Mouse (Mus musculus): Measurements from ENCODE around the gene Ptprm. TPM values are rescaled to one million over a fixed set of nuclear protein-coding genes. Genes with fewer than 3 reads are reported as not detected.

The Ptprm gene
- polyA plus RNA-seq, 1 experiment from 2014 or later = 17.6 TPM

DNA sequence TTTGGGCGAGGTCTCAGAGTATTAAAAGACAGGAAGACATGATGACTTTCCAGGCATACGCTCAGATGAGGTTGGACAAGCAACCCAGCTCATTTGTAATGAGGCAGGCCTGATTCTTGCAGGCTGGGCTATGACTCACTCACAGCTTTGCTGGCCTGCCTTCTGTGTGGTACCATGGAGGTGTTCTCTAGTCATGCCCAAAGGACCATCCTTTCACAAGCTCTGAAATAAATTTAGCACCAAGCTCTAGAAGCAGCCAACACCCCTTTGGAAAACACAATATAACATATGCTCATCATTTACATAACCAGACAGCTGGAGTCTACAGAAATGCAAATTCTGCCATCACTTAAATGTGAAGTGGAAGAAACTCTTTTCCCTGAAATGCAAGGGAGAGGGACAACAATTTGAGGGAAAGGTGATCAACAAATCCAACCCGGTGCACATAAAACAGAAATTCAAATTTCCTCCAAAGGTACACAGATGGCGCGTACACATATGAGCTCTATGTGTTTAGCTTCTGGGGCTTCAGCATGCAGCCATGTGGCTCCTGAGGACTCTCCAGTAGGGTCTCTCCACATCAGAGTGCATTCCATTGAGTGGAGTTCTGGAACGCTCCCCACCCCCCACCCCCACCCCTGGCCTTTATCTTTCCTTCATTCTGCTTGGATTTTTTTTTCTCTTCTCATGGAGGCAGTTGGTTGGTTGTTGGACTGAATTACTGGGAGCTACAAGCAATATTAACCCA, 342.2 kb downstream of the Ptprm start:
- 88% methylated on average over 6 of the region's 6 CpGs for WGBS
- no peak overlapping the region for H3K4me3 ChIP-seq (replicated peaks)
- no peak overlapping the region for H3K27ac ChIP-seq (replicated peaks)
- H3K4me2 ChIP-seq (replicated peaks) = no peak overlapping the region
- H3K9me3 ChIP-seq (replicated peaks) = no peaks in the 10 kb centered on the region
- no peaks in the 10 kb centered on the region for H3K4me1 ChIP-seq
- ATAC-seq (ENCODE audit: insufficient number of reproducible peaks, low FRiP score, low TSS enrichment, low read depth) = no peak
- no peaks in the 10 kb centered on the region for H3K27me3 ChIP-seq
- no peaks in the 10 kb centered on the region for H3K36me3 ChIP-seq
- H3K9ac ChIP-seq = no peak overlapping the region

DNA sequence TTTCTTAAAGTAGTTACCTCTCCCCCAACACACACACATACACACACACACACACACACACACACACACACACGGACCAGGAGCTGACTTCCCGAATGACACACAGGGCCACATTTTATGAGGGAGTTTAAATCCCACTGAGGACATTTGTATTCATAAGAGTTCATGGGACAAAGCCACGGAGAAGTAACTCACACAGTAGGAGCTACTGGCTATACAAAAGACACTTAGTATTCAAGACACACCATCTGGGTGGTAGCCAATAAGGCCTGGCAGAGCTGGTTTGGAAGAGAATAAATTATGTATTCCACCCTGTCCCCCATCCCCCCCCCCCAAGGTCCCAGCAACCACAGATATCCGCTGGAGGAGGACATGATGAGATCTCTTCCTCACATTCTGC, 344.1 kb downstream of the Ptprm start:
- no peaks in the 10 kb centered on the region for H3K27me3 ChIP-seq
- ATAC-seq (ENCODE audit: insufficient number of reproducible peaks, low FRiP score, low TSS enrichment, low read depth) = no peak
- no peak overlapping the region for H3K9ac ChIP-seq
- H3K27ac ChIP-seq (replicated peaks) = no peak overlapping the region
- no peaks in the 10 kb centered on the region for H3K9me3 ChIP-seq (replicated peaks)
- no peak overlapping the region for H3K4me3 ChIP-seq (replicated peaks)
- H3K4me2 ChIP-seq (replicated peaks) = no peak overlapping the region
- no peaks in the 10 kb centered on the region for H3K36me3 ChIP-seq
- H3K4me1 ChIP-seq = no peaks in the 10 kb centered on the region
- WGBS = 74% methylated on average over 4 of the region's 4 CpGs

DNA sequence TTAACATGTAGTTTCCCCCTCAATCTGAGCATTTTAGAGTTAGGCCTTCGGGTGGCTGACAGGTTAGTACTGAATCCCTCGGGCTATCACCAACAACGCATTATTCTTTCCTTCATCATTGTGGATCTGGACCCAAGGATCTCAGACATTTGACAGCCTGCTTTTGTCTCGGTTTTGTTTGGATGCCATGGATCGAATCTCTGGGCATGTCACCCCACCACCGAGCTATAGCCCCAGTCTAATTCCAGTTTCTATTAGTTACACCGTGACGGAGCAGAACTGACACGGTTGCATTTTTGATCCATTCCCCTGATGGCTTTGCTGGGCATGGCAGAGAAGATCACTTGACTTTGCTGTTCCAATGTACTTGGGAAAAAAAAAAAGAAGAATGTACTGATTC, 346.1 kb downstream of the Ptprm start:
- H3K27me3 ChIP-seq = no peaks in the 10 kb centered on the region
- H3K4me2 ChIP-seq (replicated peaks) = no peak overlapping the region
- H3K4me3 ChIP-seq (replicated peaks) = no peak overlapping the region
- no peak overlapping the region for H3K9ac ChIP-seq
- H3K36me3 ChIP-seq = no peaks in the 10 kb centered on the region
- no peak for ATAC-seq (ENCODE audit: insufficient number of reproducible peaks, low FRiP score, low TSS enrichment, low read depth)
- WGBS = 73% methylated on average over 9 of the region's 9 CpGs
- H3K27ac ChIP-seq (replicated peaks) = no peak overlapping the region
- no peaks in the 10 kb centered on the region for H3K9me3 ChIP-seq (replicated peaks)
- H3K4me1 ChIP-seq = no peaks in the 10 kb centered on the region

DNA sequence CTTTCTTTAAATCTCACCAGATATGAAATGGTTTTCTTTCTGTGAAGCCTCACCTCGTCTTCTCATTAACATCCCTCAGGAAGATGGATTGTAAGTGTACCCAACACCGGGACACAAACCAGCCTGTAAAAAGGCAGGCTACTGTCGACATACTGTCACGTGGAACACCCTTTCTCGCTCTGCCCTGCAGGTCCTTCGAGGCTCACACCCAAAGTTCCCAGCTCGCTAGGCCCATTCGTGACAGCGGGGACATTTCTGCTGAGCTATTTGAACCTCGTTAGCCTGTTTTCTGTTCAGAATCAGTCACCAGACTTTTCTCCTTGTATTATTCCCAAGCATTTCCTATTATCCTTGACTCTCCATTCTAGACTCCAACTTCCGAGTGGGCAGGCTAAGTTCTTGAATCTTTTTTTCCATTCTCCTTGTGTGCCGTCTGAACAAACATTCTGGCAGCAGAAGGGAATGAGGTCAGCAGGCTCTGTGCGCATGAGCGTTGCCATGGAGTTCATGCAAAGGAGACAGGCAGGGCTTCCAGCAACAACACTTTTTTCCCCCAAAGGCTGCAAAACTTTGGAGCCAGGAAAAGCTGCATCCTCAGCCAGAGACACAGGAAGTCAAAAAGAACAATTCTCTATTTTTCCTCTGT, 347.4 kb downstream of the Ptprm start:
- Histone ChIP-seq H3K9me3 (replicated peaks) (no peaks in the 10 kb centered on the region), H3K27me3 (no peaks in the 10 kb centered on the region), H3K4me2 (replicated peaks) (no peak overlapping the region), H3K4me3 (replicated peaks) (no peak overlapping the region), H3K36me3 (no peaks in the 10 kb centered on the region), H3K9ac (no peak overlapping the region), H3K27ac (replicated peaks) (peak overlapping the region; percentile 74; the same call in 1 of the 2 replicates), H3K4me1 (no peaks in the 10 kb centered on the region)
- 70% methylated on average over 14 of the region's 14 CpGs for WGBS
- peak; percentile 51; the same call in 1 of the 2 replicates for ATAC-seq (ENCODE audit: insufficient number of reproducible peaks, low FRiP score, low TSS enrichment, low read depth)

DNA sequence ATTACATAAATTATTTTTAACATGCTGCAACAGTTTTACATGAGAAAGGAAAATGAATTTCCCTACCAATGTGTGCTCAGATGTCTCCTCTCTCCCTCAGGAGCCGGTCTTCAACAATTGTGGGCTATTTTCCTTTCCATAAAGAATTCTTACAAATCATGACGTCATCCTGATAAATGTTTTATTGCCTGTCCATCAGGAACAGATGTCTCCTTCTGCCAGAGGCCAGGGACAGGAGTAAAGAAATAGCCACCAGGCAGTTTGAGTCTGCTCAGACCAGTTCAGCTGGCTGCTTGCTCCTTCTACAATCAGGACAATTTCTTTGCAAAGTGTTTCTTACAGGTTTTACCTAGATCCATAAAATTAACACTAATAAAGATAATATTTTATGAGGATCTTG, 357.4 kb downstream of the Ptprm start:
- H3K4me3 ChIP-seq (replicated peaks) = no peak overlapping the region
- H3K9ac ChIP-seq = no peak overlapping the region
- H3K27me3 ChIP-seq = no peaks in the 10 kb centered on the region
- 41% methylated on average over 2 of the region's 2 CpGs for WGBS
- H3K4me2 ChIP-seq (replicated peaks) = no peak overlapping the region
- H3K27ac ChIP-seq (replicated peaks) = no peak overlapping the region
- H3K4me1 ChIP-seq = no peaks in the 10 kb centered on the region
- no peak for ATAC-seq (ENCODE audit: insufficient number of reproducible peaks, low FRiP score, low TSS enrichment, low read depth)
- no peaks in the 10 kb centered on the region for H3K36me3 ChIP-seq
- H3K9me3 ChIP-seq (replicated peaks) = peaks cover 6% of the 10 kb centered on the region

DNA sequence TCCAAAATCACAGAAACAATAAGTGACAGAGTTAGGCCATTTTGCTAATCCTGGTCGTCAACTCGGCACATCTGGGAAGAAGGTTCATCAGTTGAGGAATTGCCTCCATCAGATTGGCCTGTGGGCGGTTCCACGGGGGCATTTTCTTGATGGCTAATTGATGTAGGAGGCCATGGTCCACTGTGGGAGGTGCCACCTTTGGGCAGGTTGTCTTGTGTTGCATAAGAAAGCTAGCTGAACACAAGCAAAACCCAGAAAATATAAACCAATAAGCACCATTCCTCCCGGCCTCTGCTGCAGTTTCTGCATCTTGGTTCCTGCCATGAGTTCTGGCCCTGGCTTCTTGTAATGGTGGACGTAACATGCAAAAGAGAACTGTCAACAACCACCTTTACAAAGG, 358.2 kb downstream of the Ptprm start:
- H3K4me2 ChIP-seq (replicated peaks) = no peak overlapping the region
- H3K4me3 ChIP-seq (replicated peaks) = no peak overlapping the region
- no peak for ATAC-seq (ENCODE audit: insufficient number of reproducible peaks, low FRiP score, low TSS enrichment, low read depth)
- H3K27me3 ChIP-seq = no peaks in the 10 kb centered on the region
- H3K4me1 ChIP-seq = no peaks in the 10 kb centered on the region
- 90% methylated on average over 6 of the region's 6 CpGs for WGBS
- no peak overlapping the region for H3K27ac ChIP-seq (replicated peaks)
- no peak overlapping the region for H3K9ac ChIP-seq
- H3K9me3 ChIP-seq (replicated peaks) = peaks cover 6% of the 10 kb centered on the region
- H3K36me3 ChIP-seq = no peaks in the 10 kb centered on the region

DNA sequence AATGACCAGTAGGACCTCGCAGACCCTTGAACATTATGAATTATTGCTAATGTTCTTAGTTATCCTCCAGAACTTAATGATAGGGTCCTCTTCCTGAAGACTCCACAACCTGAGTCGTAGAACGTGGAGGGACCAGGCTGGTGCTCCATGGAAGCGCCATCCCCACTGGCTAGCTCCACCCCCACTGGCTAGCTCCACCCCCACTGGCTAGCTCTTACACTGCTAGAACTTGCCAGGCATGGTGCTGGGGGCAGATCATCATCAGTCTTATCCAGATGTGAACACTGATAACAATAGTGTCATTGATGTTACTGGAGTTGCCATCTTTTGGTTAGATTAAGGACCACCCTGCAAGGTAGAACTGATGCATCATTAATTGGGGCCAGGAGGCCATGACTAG, 362.4 kb downstream of the Ptprm start:
- no peaks in the 10 kb centered on the region for H3K27me3 ChIP-seq
- H3K9me3 ChIP-seq (replicated peaks) = no peaks in the 10 kb centered on the region
- no peak overlapping the region for H3K9ac ChIP-seq
- H3K4me3 ChIP-seq (replicated peaks) = no peak overlapping the region
- 89% methylated on average over 4 of the region's 4 CpGs for WGBS
- no peaks in the 10 kb centered on the region for H3K36me3 ChIP-seq
- no peak overlapping the region for H3K27ac ChIP-seq (replicated peaks)
- no peak overlapping the region for H3K4me2 ChIP-seq (replicated peaks)
- ATAC-seq (ENCODE audit: insufficient number of reproducible peaks, low FRiP score, low TSS enrichment, low read depth) = no peak
- H3K4me1 ChIP-seq = no peaks in the 10 kb centered on the region

DNA sequence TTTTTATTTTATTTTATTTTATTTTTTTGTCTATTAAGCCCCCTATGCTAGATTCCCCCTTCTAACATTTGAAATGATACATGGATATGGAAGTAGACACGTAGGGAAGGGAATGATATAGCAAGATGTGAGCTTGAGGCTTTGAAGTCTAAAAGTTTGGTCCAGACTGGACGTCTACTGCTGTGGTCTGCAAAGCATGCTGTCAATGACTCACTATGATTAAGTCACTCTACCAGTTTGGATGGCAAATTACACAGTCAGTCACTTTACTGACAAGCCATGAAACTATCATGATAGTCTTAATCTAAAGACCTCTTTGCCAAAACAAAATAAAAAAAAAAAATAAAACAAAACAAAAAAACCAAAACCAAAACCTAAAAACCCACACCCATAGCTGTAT, 363.5 kb downstream of the Ptprm start:
- Histone ChIP-seq H3K36me3 (no peaks in the 10 kb centered on the region), H3K4me1 (no peaks in the 10 kb centered on the region), H3K9ac (no peak overlapping the region), H3K4me2 (replicated peaks) (no peak overlapping the region), H3K27ac (replicated peaks) (no peak overlapping the region), H3K4me3 (replicated peaks) (no peak overlapping the region), H3K27me3 (no peaks in the 10 kb centered on the region), H3K9me3 (replicated peaks) (no peaks in the 10 kb centered on the region)
- ATAC-seq (ENCODE audit: insufficient number of reproducible peaks, low FRiP score, low TSS enrichment, low read depth) = no peak
- 37% methylated on average over 2 of the region's 2 CpGs for WGBS

DNA sequence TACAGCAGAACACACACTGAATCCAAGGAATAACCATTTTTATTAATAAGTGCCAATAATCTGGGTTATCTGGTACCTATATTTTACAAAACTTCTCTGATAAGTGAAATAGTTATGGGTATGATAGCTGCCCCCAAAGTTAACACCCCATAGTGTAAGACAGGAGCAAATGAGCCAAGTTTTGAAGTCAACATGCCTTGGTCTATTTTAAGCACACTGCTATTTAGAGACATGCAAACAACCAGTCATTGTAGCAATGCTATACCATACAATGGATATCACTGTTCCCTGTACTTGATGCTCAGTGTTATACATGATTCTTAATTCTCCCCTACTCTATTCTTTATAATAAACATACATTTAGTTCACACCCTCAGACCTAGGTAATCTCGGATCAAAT, 366.2 kb downstream of the Ptprm start:
- H3K4me3 ChIP-seq (replicated peaks) = no peak overlapping the region
- H3K27ac ChIP-seq (replicated peaks) = no peak overlapping the region
- ATAC-seq (ENCODE audit: insufficient number of reproducible peaks, low FRiP score, low TSS enrichment, low read depth) = no peak
- no peak overlapping the region for H3K9ac ChIP-seq
- no peaks in the 10 kb centered on the region for H3K9me3 ChIP-seq (replicated peaks)
- 74% methylated on average over 1 of the region's 1 CpGs for WGBS
- no peaks in the 10 kb centered on the region for H3K27me3 ChIP-seq
- no peak overlapping the region for H3K4me2 ChIP-seq (replicated peaks)
- H3K4me1 ChIP-seq = no peaks in the 10 kb centered on the region
- H3K36me3 ChIP-seq = no peaks in the 10 kb centered on the region

DNA sequence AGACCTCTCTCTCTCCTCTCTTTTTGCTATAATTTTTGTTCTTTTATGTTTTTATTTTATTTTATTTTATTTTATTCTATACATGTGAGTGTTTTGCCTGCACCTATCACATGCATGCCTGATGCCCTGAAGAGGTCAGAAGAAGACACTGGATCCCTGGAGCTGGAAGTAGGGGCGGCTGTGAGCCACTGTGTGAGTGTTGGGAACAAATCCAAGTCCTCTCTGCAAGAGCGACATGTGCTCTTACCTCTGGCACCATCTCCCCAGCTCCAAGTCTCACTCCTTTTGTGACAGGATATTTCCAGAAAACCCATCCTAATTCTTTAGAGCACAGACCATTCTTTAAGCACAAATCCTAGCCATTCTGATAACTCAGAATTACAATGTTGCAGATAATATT, 372.6 kb downstream of the Ptprm start:
- no peak overlapping the region for H3K4me2 ChIP-seq (replicated peaks)
- WGBS = 71% methylated on average over 2 of the region's 2 CpGs
- H3K9me3 ChIP-seq (replicated peaks) = no peaks in the 10 kb centered on the region
- no peak overlapping the region for H3K9ac ChIP-seq
- H3K36me3 ChIP-seq = no peaks in the 10 kb centered on the region
- no peaks in the 10 kb centered on the region for H3K4me1 ChIP-seq
- H3K4me3 ChIP-seq (replicated peaks) = no peak overlapping the region
- H3K27me3 ChIP-seq = no peaks in the 10 kb centered on the region
- ATAC-seq (ENCODE audit: insufficient number of reproducible peaks, low FRiP score, low TSS enrichment, low read depth) = no peak
- H3K27ac ChIP-seq (replicated peaks) = no peak overlapping the region

DNA sequence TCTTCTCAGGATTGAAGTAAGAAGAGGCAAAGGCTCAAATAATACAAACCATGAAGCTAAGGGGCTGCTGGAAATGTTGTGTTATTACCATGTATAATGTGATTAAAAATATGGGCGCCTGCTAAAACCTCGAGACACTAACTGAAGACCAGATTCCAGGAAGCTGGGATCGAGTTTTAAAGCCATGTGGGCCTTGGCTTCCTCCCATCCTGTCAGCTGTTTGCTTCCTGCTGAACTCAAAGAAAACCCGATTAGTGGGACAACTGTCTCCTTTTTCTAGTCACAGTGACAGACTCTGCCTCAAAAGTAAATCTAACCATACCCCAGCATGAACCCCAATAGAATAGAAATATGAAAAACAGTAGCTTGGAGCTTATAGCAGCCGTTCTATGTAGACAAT, 374.3 kb downstream of the Ptprm start:
- H3K4me1 ChIP-seq = no peaks in the 10 kb centered on the region
- 35% methylated on average over 5 of the region's 5 CpGs for WGBS
- no peak for ATAC-seq (ENCODE audit: insufficient number of reproducible peaks, low FRiP score, low TSS enrichment, low read depth)

DNA sequence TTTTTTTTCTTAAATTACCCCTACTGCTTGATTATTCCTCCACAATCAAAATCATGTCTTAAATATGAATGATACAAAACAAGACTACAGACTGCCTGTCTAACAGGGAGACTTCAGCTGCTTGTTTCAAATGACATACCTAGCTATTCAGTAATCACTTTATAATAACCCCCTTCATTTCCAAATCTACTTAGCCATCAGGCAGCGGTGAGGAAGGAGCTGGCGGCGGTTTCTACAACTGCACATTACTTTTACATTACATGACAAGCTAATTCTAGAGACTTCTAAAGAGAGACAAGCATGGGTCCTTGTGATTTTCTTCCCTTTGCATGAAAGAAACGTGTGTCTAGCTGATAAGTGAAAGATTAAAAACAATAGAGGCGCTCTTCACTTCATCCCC, 377.8 kb downstream of the Ptprm start:
- Histone ChIP-seq H3K9ac (no peak overlapping the region), H3K4me2 (replicated peaks) (no peak overlapping the region), H3K4me1 (no peaks in the 10 kb centered on the region), H3K27ac (replicated peaks) (no peak overlapping the region), H3K4me3 (replicated peaks) (no peak overlapping the region), H3K27me3 (no peaks in the 10 kb centered on the region), H3K36me3 (no peaks in the 10 kb centered on the region), H3K9me3 (replicated peaks) (no peaks in the 10 kb centered on the region)
- no peak for ATAC-seq (ENCODE audit: insufficient number of reproducible peaks, low FRiP score, low TSS enrichment, low read depth)
- WGBS = 74% methylated on average over 5 of the region's 5 CpGs

More for the DNA sequence above, 374.3 kb downstream of the Ptprm start:
- H3K4me3 ChIP-seq (replicated peaks) = no peak overlapping the region
- H3K27ac ChIP-seq (replicated peaks) = no peak overlapping the region
- no peaks in the 10 kb centered on the region for H3K27me3 ChIP-seq
- no peak overlapping the region for H3K9ac ChIP-seq
- no peaks in the 10 kb centered on the region for H3K9me3 ChIP-seq (replicated peaks)
- H3K36me3 ChIP-seq = no peaks in the 10 kb centered on the region
- no peak overlapping the region for H3K4me2 ChIP-seq (replicated peaks)
